Mouse (Mus musculus): Measurements from ENCODE around the gene Snrpd2. TPM values are rescaled to one million over a fixed set of nuclear protein-coding genes. Genes with fewer than 3 reads are reported as not detected.

Gene Snrpd2
- polyA plus RNA-seq, 1 experiment: 135 TPM

DNA sequence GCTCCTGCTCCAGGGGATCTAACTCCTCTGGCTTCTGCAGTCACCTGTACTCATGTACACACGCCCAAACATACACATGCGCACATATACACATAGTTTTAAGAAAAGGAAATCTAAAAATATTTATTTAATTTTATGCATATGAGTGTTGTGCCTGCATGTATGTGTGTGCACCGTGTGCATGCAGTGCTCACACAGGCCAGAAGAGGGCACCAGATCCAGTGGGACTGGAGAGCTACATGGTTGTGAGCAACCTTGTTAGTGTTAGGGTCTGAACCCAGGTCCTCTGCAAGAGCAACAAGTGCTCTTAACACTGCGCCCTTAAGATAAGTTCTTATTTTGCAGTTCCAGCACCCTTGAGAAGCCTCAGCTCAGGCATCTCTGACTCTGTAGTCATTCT lies 45.2 kb downstream of the Snrpd2 start:
- Histone ChIP-seq H3K4me1 (ENCODE audit: control insufficient read depth, insufficient read depth, low read length) (no peaks in the 10 kb centered on the region; the same call in 1 of the 2 replicates), H3K27ac (ENCODE audit: control insufficient read depth, insufficient read depth, low read depth, low read length) (no peak overlapping the region), H3K4me3 (ENCODE audit: control insufficient read depth, low read depth, low read length) (no peak overlapping the region), H3K27me3 (ENCODE audit: control insufficient read depth, insufficient read depth, low read length) (no peaks in the 10 kb centered on the region), H3K36me3 (ENCODE audit: control insufficient read depth, insufficient read depth, low read length) (no peaks in the 10 kb centered on the region)
- TF ChIP-seq CTCF (IDR thresholded peaks at IDR 0.05; ENCODE audit: control insufficient read depth, insufficient read depth, insufficient replicate concordance, low read depth, low read length) (peak; percentile 73; the same call in 1 of the 2 replicates), POLR2A (IDR thresholded peaks at IDR 0.05; ENCODE audit: control insufficient read depth, low read depth, low read length) (no peak)

DNA sequence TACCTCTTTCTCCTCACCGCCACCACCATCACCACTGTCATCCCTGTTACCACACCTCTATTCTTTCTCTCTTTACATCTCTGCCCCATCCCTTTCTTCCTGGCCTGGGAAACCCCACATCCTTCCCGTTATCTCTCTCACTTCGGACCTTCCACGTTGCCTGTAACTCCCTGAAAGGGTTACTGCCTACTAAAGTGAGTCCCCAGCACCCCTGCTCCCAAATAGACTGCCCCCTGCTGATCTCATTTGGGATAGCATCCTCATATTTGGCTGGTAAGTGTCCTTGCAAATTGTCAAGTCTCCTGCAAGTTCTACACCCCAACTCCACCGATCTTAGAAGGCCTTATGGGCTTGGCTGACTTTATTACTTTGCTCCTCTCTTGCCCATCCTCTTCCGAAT lies 47.2 kb downstream of the Snrpd2 start:
- Histone ChIP-seq H3K27ac (ENCODE audit: control insufficient read depth, insufficient read depth, low read depth, low read length) (no peak overlapping the region), H3K27me3 (ENCODE audit: control insufficient read depth, insufficient read depth, low read length) (no peaks in the 10 kb centered on the region), H3K4me3 (ENCODE audit: control insufficient read depth, low read depth, low read length) (no peak overlapping the region), H3K4me1 (ENCODE audit: control insufficient read depth, insufficient read depth, low read length) (peaks cover 5% of the 10 kb centered on the region), H3K36me3 (ENCODE audit: control insufficient read depth, insufficient read depth, low read length) (no peaks in the 10 kb centered on the region)
- peak; percentile 40; the same call in 1 of the 2 replicates for TF ChIP-seq CTCF (IDR thresholded peaks at IDR 0.05; ENCODE audit: control insufficient read depth, insufficient read depth, insufficient replicate concordance, low read depth, low read length)
- no peak for TF ChIP-seq POLR2A (IDR thresholded peaks at IDR 0.05; ENCODE audit: control insufficient read depth, low read depth, low read length)

DNA sequence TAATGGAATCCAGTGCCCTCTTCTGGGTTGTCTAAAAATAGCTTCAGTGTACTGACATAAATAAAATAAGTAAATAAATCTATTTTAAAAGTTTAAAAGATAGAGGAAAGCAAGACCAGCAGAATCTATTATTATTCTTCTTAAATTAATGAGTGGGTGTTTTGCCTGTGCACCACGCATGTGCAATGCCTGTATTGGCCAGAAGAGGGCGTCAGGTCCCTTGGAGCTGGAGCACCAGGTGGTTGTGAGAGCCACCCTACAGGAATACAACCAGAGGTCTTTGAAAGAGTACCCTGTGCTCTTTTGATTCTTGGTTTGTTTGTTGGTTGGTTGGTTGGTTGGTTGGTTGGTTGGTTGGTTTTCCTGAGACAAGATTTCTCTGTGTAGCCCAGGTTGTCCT lies 48.5 kb downstream of the Snrpd2 start:
- no peaks in the 10 kb centered on the region for H3K27me3 ChIP-seq (ENCODE audit: control insufficient read depth, insufficient read depth, low read length)
- no peaks in the 10 kb centered on the region for H3K36me3 ChIP-seq (ENCODE audit: control insufficient read depth, insufficient read depth, low read length)
- TF ChIP-seq POLR2A (IDR thresholded peaks at IDR 0.05; ENCODE audit: control insufficient read depth, low read depth, low read length): no peak
- TF ChIP-seq CTCF (IDR thresholded peaks at IDR 0.05; ENCODE audit: control insufficient read depth, insufficient read depth, insufficient replicate concordance, low read depth, low read length): peak; percentile 81
- peaks cover 12% of the 10 kb centered on the region for H3K4me1 ChIP-seq (ENCODE audit: control insufficient read depth, insufficient read depth, low read length)
- H3K27ac ChIP-seq (ENCODE audit: control insufficient read depth, insufficient read depth, low read depth, low read length): no peak overlapping the region
- no peak overlapping the region for H3K4me3 ChIP-seq (ENCODE audit: control insufficient read depth, low read depth, low read length)

DNA sequence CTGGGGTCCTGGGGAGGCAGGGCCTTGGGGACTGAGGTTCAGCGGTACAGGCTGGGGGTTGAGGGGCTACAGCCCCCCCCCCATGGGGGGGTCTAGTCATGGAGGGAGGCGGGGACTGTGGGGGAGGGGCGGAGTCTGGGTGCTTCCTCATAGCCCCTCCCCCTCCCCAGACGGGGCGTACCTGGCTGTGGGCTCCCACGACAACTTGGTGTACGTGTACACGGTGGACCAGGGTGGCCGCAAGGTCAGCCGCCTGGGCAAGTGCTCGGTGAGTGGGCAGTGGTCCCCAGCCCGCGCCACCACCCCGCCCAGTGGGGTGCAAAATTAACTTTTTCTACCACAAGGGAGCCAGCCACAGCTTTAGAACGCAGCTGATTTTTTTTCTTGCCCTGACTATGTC lies 52.1 kb downstream of the Snrpd2 start:
- no peaks in the 10 kb centered on the region for H3K36me3 ChIP-seq (ENCODE audit: control insufficient read depth, insufficient read depth, low read length)
- no peak for TF ChIP-seq CTCF (IDR thresholded peaks at IDR 0.05; ENCODE audit: control insufficient read depth, insufficient read depth, insufficient replicate concordance, low read depth, low read length)
- no peak for TF ChIP-seq POLR2A (IDR thresholded peaks at IDR 0.05; ENCODE audit: control insufficient read depth, low read depth, low read length)
- H3K27ac ChIP-seq (ENCODE audit: control insufficient read depth, insufficient read depth, low read depth, low read length): no peak overlapping the region
- H3K4me3 ChIP-seq (ENCODE audit: control insufficient read depth, low read depth, low read length): peak overlapping the region; percentile 71
- H3K4me1 ChIP-seq (ENCODE audit: control insufficient read depth, insufficient read depth, low read length): peaks cover 12% of the 10 kb centered on the region
- H3K27me3 ChIP-seq (ENCODE audit: control insufficient read depth, insufficient read depth, low read length): no peaks in the 10 kb centered on the region

DNA sequence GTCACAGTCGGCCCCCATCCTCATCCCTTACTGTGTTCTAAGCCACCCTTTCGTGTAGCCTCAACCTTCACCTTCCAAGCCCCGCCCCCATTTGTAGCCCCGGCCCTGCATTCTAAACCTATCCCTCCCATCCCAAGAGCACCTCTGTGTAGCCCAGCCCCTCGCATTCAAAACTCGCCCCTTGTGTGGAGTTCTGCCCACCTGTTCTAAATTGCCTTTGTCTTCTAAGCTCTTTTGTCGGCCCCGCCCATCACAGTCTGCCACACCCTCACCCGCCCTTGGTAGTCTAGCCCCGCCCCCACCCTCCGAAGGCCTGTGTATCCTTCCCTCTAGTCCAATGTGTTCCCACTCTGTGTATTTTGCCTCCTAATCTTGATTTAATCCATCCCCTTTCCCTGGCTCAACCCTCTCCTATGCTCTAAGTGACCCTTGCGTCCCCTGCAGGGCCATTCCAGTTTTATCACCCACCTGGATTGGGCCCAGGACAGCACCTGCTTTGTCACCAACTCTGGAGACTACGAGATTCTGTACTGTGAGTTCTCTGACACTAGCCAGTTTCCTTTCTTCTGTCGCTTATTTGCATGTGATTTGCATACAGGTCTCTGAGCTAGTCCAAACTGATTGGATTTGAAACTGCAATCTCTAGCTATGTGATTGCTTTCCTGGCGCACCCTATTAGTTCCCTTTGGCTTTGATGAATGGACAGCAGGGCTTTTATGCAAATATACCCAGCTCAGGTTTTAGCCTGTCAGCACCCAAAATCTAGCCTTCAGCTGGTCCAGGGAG lies 52.7 kb downstream of the Snrpd2 start:
- peak overlapping the region; percentile 41 for H3K4me3 ChIP-seq (ENCODE audit: control insufficient read depth, low read depth, low read length)
- H3K36me3 ChIP-seq (ENCODE audit: control insufficient read depth, insufficient read depth, low read length): no peaks in the 10 kb centered on the region
- H3K4me1 ChIP-seq (ENCODE audit: control insufficient read depth, insufficient read depth, low read length): peaks cover 12% of the 10 kb centered on the region
- no peak overlapping the region for H3K27ac ChIP-seq (ENCODE audit: control insufficient read depth, insufficient read depth, low read depth, low read length)
- no peaks in the 10 kb centered on the region for H3K27me3 ChIP-seq (ENCODE audit: control insufficient read depth, insufficient read depth, low read length)
- 0 out of 2 replicates have a peak, but pooled peaks have one; percentile 14 for TF ChIP-seq POLR2A (IDR thresholded peaks at IDR 0.05; ENCODE audit: control insufficient read depth, low read depth, low read length)
- TF ChIP-seq CTCF (IDR thresholded peaks at IDR 0.05; ENCODE audit: control insufficient read depth, insufficient read depth, insufficient replicate concordance, low read depth, low read length): no peak

Other genes with a start within 250 kb of the Snrpd2 start
- gene Ccdc61, start 239.3 kb upstream of the Snrpd2 start, polyA plus RNA-seq (2012; rRNA removed): 23.8 and 26.8 TPM in 2 replicates
- gene Nova2, start 223.8 kb upstream of the Snrpd2 start, polyA plus RNA-seq (2012; rRNA removed): 2.4 TPM in 2 replicates
- gene Nanos2, start 162.3 kb upstream of the Snrpd2 start, polyA plus RNA-seq (2012; rRNA removed): 0.08 and 0.10 TPM in 2 replicates
- gene Mypop, start 158.5 kb upstream of the Snrpd2 start, polyA plus RNA-seq (2012; rRNA removed): 35.6 and 42.9 TPM in 2 replicates
- 4.9 and 5.4 TPM in 2 replicates for gene Irf2bp1, start 145.7 kb upstream of the Snrpd2 start, polyA plus RNA-seq (2012; rRNA removed)
- 2.1 and 2.3 TPM in 2 replicates for gene Foxa3, start 126.2 kb upstream of the Snrpd2 start, polyA plus RNA-seq (2012; rRNA removed)
- 196 and 222 TPM in 2 replicates for gene Sympk, start 125.3 kb upstream of the Snrpd2 start, polyA plus RNA-seq (2012; rRNA removed)
- gene Rsph6a, start 95.0 kb upstream of the Snrpd2 start, polyA plus RNA-seq (2012; rRNA removed): 226 and 241 TPM in 2 replicates
- 83.7 and 92.1 TPM in 2 replicates for gene Dmwd, start 73.5 kb upstream of the Snrpd2 start, polyA plus RNA-seq (2012; rRNA removed)
- gene Dmpk, start 65.9 kb upstream of the Snrpd2 start, polyA plus RNA-seq (2012; rRNA removed): 75.3 and 91.2 TPM in 2 replicates
- gene Six5, start 55.1 kb upstream of the Snrpd2 start, polyA plus RNA-seq (2012; rRNA removed): 3.3 and 3.5 TPM in 2 replicates
- gene Gm4969, start 31.4 kb upstream of the Snrpd2 start, polyA plus RNA-seq (2012; rRNA removed): 13.2 and 16.4 TPM in 2 replicates
- gene Fbxo46, start 29.9 kb upstream of the Snrpd2 start, polyA plus RNA-seq (2012; rRNA removed): 49.3 and 59.7 TPM in 2 replicates
- gene Qpctl, start 431 bp upstream of the Snrpd2 start, polyA plus RNA-seq (2012; rRNA removed): 12.7 and 13.5 TPM in 2 replicates
- 20.9 and 24.3 TPM in 2 replicates for gene Gipr, start 16.4 kb downstream of the Snrpd2 start, polyA plus RNA-seq (2012; rRNA removed)
- gene Eml2, start 26.7 kb downstream of the Snrpd2 start, polyA plus RNA-seq (2012; rRNA removed): 11.1 and 12.9 TPM in 2 replicates
- 9.5 and 16.2 TPM in 2 replicates for gene Gpr4, start 62.8 kb downstream of the Snrpd2 start, polyA plus RNA-seq (2012; rRNA removed)
- gene Opa3, start 78.6 kb downstream of the Snrpd2 start, polyA plus RNA-seq (2012; rRNA removed): 13.6 and 14.5 TPM in 2 replicates
- gene Vasp, start 122.1 kb downstream of the Snrpd2 start, polyA plus RNA-seq (2012; rRNA removed): 42.4 and 44.7 TPM in 2 replicates
- gene Ppm1n, start 130.3 kb downstream of the Snrpd2 start, polyA plus RNA-seq (2012; rRNA removed): 0.20 and 0.30 TPM in 2 replicates
- 15.6 and 17.4 TPM in 2 replicates for gene Rtn2, start 132.9 kb downstream of the Snrpd2 start, polyA plus RNA-seq (2012; rRNA removed)
- gene Fosb, start 160.3 kb downstream of the Snrpd2 start, polyA plus RNA-seq (2012; rRNA removed): 3.9 and 4.1 TPM in 2 replicates
- 50.1 and 66.6 TPM in 2 replicates for gene Ercc1, start 195.1 kb downstream of the Snrpd2 start, polyA plus RNA-seq (2012; rRNA removed)
- gene Cd3eap, start 209.8 kb downstream of the Snrpd2 start, polyA plus RNA-seq (2012; rRNA removed): 2.8 and 3.2 TPM in 2 replicates
- gene Ppp1r13l, start 210.0 kb downstream of the Snrpd2 start, polyA plus RNA-seq (2012; rRNA removed): 49.5 and 71.4 TPM in 2 replicates
- gene Ercc2, start 232.3 kb downstream of the Snrpd2 start, polyA plus RNA-seq (2012; rRNA removed): 50.6 and 53.3 TPM in 2 replicates